Mouse (Mus musculus) G1E-ER4 (cell line): ENCODE measurements around the gene Tnn. TPM values are rescaled to one million over a fixed set of nuclear protein-coding genes. Genes with fewer than 3 reads are reported as not detected.

Experiments
- GATA1 ChIP-seq: IDR thresholded peaks from one replicate; pipeline ENCODE4 v1.8.0; 2012; ENCODE audit warnings: low read length, inconsistent platforms
- polyA plus RNA-seq: library from polyadenylated mRNA; stranded (reverse); fragments of >175 nt; gene quantifications from 2 replicates; pipeline ENCODE4 v1.2.3, GENCODE M21; 2012

Gene Tnn
- polyA plus RNA-seq = not detected in 2 replicates

- TF ChIP-seq GATA1 = no peak
Measured at GRCm38 (mm10) chr1:160153480-160153879, at the start of gene Tnn. TSS of gene Tnn (minus strand) at chr1:160153580.

GRCm38 (mm10) chr1:160195337-160195663 lies 41.9 kb upstream of the Tnn start:
- no peak for TF ChIP-seq GATA1

GRCm38 (mm10) chr1:160194529-160195336 lies 41.4 kb upstream of the Tnn start, which contains the start of gene Mrps14:
TSS of gene Mrps14 (plus strand) at chr1:160195215.
- no peak for TF ChIP-seq GATA1

- no peak for TF ChIP-seq GATA1
Measured at GRCm38 (mm10) chr1:160184506-160184905, 31.1 kb upstream of the Tnn start.

GRCm38 (mm10) chr1:160181216-160181615 lies 27.8 kb upstream of the Tnn start:
- no peak for TF ChIP-seq GATA1

GRCm38 (mm10) chr1:160176903-160177302 lies 23.5 kb upstream of the Tnn start:
- TF ChIP-seq GATA1 = no peak

GRCm38 (mm10) chr1:160166600-160166999 lies 13.2 kb upstream of the Tnn start:
- no peak for TF ChIP-seq GATA1

- TF ChIP-seq GATA1 = no peak
Measured at GRCm38 (mm10) chr1:160158190-160158589, 4.8 kb upstream of the Tnn start.

- no peak for TF ChIP-seq GATA1
Measured at GRCm38 (mm10) chr1:160150726-160151125, 2.7 kb downstream of the Tnn start.

GRCm38 (mm10) chr1:160149291-160149906 lies 4.0 kb downstream of the Tnn start:
- no peak for TF ChIP-seq GATA1

GRCm38 (mm10) chr1:160147274-160147673 lies 6.1 kb downstream of the Tnn start:
- TF ChIP-seq GATA1 = no peak

GRCm38 (mm10) chr1:160145606-160146005 lies 7.8 kb downstream of the Tnn start:
- no peak for TF ChIP-seq GATA1

- TF ChIP-seq GATA1 = no peak
Measured at GRCm38 (mm10) chr1:160144343-160144742, 9.0 kb downstream of the Tnn start.

GRCm38 (mm10) chr1:160136362-160136890 lies 17.0 kb downstream of the Tnn start:
- no peak for TF ChIP-seq GATA1

- no peak for TF ChIP-seq GATA1
Measured at GRCm38 (mm10) chr1:160133464-160134079, 19.8 kb downstream of the Tnn start.

GRCm38 (mm10) chr1:160123957-160124356 lies 29.4 kb downstream of the Tnn start:
- no peak for TF ChIP-seq GATA1
